Mouse (Mus musculus): ENCODE measurements around the gene Entpd6.

Entpd6 gene

DNA sequence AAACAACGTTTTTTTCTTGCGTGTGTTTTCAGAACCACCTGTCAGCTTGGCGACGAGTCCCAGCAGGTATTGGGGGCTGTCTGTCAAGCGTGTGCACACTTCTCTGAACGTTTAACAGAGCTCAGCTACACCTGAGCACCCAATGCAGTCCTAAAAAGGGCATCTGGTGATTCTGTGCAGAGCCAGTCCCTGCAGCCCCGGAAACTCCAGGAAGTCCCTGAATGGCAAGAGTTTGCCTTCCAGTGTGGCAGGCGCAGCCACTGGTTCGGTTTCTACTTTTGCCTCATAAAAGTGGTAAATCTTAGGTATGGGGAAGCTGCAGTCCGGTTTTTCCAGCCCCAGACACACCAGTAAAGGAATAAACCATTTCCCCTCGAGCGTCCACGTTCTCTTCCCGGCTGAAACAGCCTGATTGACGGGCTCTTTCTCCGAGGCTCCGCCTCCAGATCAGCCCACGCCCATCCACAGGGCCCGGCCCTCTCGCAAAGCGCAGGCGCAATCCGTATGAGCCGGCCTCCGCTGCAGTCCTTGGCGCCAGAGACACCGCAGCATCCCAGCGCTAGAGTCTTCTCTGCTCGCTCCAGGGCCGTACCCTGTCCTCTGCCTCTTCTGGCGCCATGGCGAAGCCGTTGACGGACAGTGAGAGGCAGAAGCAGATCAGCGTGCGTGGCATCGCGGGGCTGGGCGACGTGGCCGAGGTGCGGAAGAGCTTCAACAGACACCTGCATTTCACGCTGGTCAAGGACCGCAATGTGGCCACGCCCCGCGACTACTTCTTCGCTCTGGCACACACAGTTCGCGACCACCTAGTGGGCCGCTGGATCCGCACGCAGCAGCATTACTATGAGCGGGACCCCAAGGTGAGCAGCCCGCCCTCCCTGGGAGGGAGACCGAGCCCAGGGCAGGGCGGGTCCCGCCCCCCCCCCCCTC is 37.7 kb downstream of the Entpd6 start, which contains the start of gene Pygb:
TSS of gene Pygb (plus strand) at position 485 of the 930 bp plus-strand sequence.
- DNase-seq (ENCODE audit: inconsistent ontology term), result peak; percentile 88

- peak; percentile 50 for DNase-seq (ENCODE audit: inconsistent ontology term)
Observed at GRCm38 (mm10) chr2:150787234-150787771, 38.5 kb downstream of the Entpd6 start.

DNA sequence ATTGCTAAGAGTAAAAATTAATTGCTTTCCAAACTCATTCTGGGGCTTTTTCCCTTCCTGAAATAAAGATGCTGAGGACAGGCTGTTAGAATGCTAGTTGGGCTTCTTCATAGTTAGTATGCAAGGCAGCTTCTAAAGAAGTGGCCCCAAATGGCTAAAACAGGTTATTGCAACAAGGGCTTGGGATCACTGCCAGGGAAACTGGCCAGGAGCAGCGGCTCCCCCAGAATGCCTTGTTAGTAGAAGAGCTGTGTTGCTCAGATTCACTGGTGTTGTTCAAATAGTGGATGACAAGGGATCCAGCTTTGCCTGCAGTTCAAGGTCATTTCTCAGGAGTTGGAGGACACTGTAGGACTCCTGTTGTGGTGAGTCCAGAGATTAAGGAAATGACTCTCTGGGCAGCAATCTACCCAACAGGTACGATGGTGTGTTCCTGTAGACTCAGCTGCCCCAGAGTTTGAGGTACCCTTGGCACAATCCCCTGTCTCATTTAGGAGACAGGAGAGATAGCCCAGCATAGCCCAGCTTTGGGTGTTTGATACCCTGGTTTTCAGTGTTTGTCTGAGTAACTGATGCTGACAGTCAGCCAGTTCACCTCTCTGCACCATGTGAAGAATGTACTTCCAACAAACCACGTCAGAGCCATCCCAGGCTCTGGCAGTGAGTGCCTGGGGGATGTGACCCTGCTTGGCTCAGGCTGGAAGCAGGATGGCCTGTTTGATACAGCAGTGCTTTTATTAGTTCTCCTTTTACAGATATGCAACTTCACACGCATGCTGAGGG is 40.1 kb downstream of the Entpd6 start:
- DNase-seq (ENCODE audit: inconsistent ontology term), result peak; percentile 81

GRCm38 (mm10) chr2:150793320-150793719 is 44.5 kb downstream of the Entpd6 start:
- no peak for DNase-seq (ENCODE audit: inconsistent ontology term)

DNA sequence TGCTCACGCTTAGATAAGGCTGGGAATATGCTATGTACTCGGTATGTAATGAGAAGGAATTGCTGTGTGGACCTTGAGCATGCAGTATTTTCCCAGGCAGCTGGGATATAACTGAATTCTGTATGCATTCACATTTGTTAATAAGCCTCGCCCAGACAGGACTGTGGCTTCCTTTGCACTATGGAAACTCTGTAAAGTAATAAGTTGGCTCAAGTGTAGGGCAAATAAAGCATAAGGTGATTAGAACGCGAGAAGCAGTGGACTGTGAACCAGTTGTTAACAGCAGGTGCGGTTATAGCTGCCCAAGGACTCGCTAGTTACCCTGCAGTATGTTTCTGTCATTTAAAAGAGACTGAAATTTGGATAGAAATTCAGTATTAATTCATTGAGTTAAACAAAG is 49.2 kb downstream of the Entpd6 start:
- no peak for DNase-seq (ENCODE audit: inconsistent ontology term)

GRCm38 (mm10) chr2:150800616-150801015 is 51.8 kb downstream of the Entpd6 start:
- no peak for DNase-seq (ENCODE audit: inconsistent ontology term)

DNA sequence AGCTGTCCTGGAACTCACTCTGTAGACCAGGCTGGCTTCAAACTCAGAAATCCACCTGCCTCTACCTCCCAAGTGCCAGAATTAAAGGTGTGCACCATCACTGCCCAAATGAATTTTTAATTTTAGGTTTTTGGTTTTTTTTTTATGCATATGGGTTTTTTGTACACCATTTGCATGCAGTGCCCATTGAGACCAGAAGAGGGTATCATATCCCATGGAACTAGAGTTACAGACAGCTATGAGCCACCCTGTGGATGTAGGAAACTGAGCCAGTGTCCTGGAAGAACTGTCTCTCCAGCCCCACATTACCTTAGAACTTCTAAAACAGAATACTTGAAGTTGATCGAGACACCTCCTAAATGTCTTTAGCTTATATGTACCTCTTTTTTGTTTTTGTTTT is 54.2 kb downstream of the Entpd6 start:
- no peak for DNase-seq (ENCODE audit: inconsistent ontology term)

DNA sequence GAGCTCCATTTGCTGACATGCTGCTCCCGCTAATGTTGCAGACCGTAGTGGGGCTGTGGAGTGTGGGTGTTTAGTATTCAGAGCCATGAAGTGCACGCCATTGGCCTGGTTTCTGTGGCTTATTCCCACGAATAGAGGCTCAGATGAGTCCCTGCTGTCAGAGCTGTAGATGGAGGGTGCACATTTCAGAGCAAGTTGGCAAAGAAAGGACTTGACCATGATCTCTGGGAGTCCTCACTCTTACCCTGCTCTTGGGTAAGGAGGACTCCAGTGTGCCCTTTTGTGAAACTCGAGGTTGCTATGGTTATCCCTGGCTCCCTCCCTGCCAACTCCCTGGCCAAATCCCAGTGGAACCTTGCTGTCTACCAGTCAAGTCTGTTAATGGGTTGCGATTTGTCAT is 59.5 kb downstream of the Entpd6 start:
- no peak for DNase-seq (ENCODE audit: inconsistent ontology term)

DNA sequence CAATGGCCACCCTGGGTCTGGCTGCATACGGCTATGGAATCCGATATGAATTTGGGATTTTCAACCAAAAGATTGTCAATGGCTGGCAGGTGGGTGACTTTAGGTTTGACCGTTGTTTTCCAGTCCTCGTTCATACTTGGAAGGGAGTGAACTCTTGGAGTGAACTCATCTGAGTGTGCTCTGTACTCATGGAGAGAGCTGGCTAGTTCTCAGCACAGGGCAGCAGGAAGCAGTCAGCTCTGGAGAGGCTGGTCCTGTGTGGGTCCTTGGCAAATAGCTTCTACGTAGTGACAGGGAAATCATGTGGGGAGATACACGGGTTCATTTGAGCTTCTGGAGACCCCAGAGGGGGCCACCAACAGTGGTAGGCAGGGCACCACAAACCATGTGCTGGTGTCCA is 60.0 kb downstream of the Entpd6 start:
- DNase-seq (ENCODE audit: inconsistent ontology term), result no peak

DNA sequence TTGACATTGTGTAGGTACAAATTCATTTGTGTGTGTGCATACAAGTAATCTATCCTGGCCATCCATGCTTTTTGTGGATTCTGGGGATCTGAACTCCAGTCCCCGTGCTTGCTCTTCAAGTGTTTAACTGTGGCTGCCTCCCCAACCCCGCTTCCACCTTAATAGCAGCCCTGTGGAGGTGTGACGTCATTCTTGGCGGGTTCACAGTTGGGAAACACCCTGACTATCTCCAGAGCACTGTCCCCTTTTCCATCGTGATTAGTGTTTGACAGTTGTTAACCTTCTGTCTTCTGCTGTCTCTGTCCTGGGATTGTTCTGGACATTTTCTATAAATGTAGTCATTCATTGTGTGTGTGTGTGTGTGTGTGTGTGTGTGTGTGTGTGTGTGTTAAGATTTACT is 61.8 kb downstream of the Entpd6 start:
- DNase-seq (ENCODE audit: inconsistent ontology term), result no peak

DNA sequence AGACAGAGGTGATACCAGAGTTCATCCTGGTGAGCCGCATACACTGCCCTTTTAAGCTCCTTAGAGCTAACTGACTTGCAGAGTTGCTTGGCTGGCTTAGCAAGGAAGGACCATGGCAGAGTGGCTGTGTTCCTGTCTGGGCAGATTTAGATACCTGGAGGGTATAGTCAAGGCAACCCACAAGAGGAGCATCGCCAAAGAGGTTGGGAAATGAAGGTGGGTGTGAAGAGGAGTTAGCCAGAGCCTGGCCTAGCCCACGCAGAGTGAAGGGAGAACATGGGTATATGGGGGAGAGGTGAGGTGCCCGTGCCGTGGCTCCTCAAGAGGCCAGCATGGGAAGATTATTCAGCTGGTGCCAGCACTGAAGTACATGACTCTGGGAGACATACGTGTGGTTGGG is 64.0 kb downstream of the Entpd6 start:
- no peak for DNase-seq (ENCODE audit: inconsistent ontology term)

DNA sequence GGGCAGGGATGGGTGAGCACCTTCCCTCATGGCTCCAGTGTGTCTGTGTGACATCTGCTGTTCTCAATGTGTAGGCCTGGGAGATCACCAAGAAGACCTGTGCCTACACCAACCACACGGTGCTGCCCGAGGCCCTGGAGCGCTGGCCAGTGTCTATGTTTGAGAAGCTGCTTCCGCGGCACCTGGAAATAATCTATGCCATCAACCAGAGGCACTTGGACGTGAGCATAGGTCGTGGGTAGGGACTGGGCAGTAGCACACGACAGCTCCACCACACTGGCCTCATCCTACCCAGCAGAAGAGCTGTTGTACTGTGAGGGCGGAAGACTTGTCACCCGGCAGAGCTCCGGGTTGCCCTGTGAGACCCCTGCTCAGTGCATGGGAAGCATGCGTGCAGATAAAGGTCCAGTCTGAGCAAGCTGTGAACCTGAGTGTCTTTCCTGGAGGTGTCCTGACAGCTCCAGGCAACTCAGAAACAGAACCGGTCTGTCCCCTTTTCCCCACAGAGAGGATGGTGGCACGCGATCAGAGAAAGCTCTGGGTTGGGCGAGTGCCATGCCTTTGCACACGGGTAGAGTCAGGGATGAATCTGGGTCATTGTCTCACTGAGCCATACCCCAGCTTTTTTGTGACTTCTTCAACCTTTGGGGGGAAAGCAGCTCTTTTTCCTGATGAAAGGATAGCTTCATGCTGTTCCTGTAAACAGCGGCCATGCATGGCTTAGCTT is 68.0 kb downstream of the Entpd6 start:
- DNase-seq (ENCODE audit: inconsistent ontology term), result peak; percentile 19

- no peak for DNase-seq (ENCODE audit: inconsistent ontology term)
Observed at GRCm38 (mm10) chr2:150818742-150819141, 69.9 kb downstream of the Entpd6 start.

DNA sequence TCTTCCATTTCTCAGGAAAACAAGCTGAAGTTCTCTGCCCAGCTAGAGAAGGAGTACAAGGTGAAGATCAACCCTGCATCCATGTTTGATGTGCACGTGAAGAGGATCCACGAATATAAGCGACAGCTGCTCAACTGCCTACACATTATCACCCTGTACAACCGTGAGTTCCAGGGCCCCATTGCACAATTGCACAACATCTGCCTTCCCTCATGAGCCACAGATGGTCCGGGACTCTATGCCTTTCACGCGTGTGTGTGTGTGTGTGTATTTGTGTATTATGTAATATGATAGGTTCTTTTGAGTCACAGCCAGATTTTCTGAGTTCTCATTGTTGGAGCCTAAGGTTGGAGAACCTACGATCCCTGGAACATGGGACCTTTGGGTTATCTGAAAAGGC is 71.9 kb downstream of the Entpd6 start:
- no peak for DNase-seq (ENCODE audit: inconsistent ontology term)

All from Muller cell, postnatal 12 days (primary cell).